Mouse (Mus musculus) intestine, embryonic 14.5 days (tissue): ENCODE data around the gene Pla2g10. TPM values are rescaled to one million over a fixed set of nuclear protein-coding genes. Genes with fewer than 3 reads are reported as not detected.
"Not testable (repeated sequence)": the region's sequence is repeated elsewhere in the genome, so short reads cannot be mapped to it uniquely, and the experiment has no call there.

Experiments
- ATAC-seq: fragments of 200-750 bp; cut with Nextera tagmentation; replicated peaks from 2 replicates; pipeline ENCODE4 v1.8.0; 2017; ENCODE audit warnings: low read depth, moderate number of reproducible peaks, moderate TSS enrichment, moderate library complexity; ENCODE audit not compliant: low FRiP score, low TSS enrichment
- DNase-seq: peaks from one replicate; pipeline ENCODE4 v3.0.0-alpha.2; 2018; ENCODE audit warnings: low spot score
- H3K27ac ChIP-seq: fragments of 300-500 bp; sonication (generic); 2 replicates; pipeline ENCODE4 v1.5.1; 2014; ENCODE audit warnings: low read depth, mild to moderate bottlenecking, control low read depth
- H3K27me3 ChIP-seq: fragments of 300-500 bp; sonication (generic); replicated peaks from 2 replicates; pipeline ENCODE4 v1.6.1; 2014; ENCODE audit warnings: low read length, control low read depth; ENCODE audit not compliant: control insufficient read depth, insufficient read depth
- H3K36me3 ChIP-seq: fragments of 300-500 bp; sonication (generic); 2 replicates; pipeline ENCODE4 v1.6.1; 2014; ENCODE audit warnings: low read length, control low read depth; ENCODE audit not compliant: control insufficient read depth, insufficient read depth
- H3K4me1 ChIP-seq: fragments of 300-500 bp; sonication (generic); replicated peaks from 2 replicates; pipeline ENCODE4 v1.6.1; 2014; ENCODE audit warnings: low read length, control low read depth, mixed read lengths; ENCODE audit not compliant: control insufficient read depth, insufficient read depth
- H3K4me2 ChIP-seq: fragments of 300-500 bp; sonication (generic); 2 replicates; pipeline ENCODE4 v1.6.1; 2014; ENCODE audit warnings: low read length
- H3K4me3 ChIP-seq: fragments of 300-500 bp; sonication (generic); 2 replicates; pipeline ENCODE4 v1.5.1; 2014; ENCODE audit warnings: low read depth, low read length, control low read depth, mixed read lengths
- H3K9ac ChIP-seq: fragments of 300-500 bp; sonication (generic); 2 replicates; pipeline ENCODE4 v1.6.1; 2014; ENCODE audit warnings: mild to moderate bottlenecking, low read length
- H3K9me3 ChIP-seq: fragments of 300-500 bp; sonication (generic); 2 replicates; pipeline ENCODE4 v1.6.1; 2016; ENCODE audit warnings: low read length, control low read depth; ENCODE audit not compliant: control insufficient read depth
- WGBS: fragments of 180-500 bp; shearing (Covaris S2); extraction: QIAGEN DNeasy Blood & Tissue Kit; methylation state at CpG from one replicate; pipeline ENCODE4 v1.1.7; 2014; 5-methylcytosine and 5-hydroxymethylcytosine counted together
- polyA plus RNA-seq: library from polyadenylated mRNA; unstranded; fragments of >200 nt; fragmentation: Nextera tagmentation; extraction: Ambion mirVana; gene quantifications from 2 replicates; pipeline ENCODE4 v1.2.1, GENCODE M21; 2014

The Pla2g10 gene
- polyA plus RNA-seq = 0.31 and 0.46 TPM in 2 replicates

DNA sequence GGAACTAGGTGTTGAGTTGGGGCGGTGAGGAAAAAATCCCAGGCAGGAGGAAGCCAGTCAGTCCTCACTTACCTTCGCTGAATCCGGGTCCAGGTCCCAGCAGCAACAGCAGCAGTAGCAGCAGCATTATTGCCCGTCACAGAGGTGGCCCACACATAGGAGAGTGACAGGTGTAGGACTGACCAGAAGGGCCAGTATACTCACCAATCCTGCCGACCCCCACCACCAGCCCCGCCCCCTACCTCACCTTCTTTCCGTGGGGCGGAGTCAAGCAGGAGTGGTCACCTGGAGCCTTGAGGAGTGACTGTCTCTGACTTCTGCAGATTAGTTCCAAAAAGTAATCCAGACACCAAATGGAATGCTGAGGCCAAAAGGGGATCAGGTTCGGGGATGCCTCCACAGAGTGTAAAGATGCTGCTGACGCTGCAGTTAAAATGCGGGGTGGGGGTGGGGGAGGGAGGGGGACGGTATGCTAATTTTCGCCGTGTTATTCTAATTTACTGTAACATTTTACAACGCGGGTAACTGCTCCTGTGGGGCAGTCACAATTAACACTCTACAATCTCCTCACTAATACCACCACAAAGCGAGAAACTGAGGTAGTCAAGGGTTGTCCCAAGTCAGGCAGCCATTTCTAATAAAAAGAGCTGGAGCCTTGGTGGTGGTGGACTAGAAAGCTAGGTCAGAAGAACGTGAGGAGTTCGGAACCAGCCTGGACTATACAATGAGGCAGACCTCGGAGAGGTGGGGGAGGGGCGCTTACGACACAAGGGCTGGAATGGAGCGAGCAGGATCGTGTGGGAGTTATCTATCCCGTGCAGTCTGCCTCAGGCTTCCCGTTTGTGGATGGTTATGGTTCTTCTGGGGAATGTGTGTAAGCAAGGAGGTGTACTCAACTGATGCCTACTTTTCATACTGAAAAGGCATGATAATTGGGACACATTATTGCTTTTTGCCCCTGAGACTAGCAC is at the start of gene Pla2g10:
Pla2g10 (minus strand) TSS at position 699 of the 971 bp plus-strand sequence.
- Histone ChIP-seq H3K27ac (no peak within 1 kb of the TSS), H3K4me1 (no peaks in the 10 kb centered on the region), H3K27me3 (no peaks in the 10 kb centered on the region), H3K4me3 (peak within 1 kb of the TSS; percentile 19; the same call in 1 of the 2 replicates), H3K36me3 (no peaks in the 10 kb centered on the region), H3K4me2 (peak within 1 kb of the TSS; percentile 36), H3K9ac (no peak within 1 kb of the TSS), H3K9me3 (no peaks in the 10 kb centered on the region)
- DNase-seq (no peak), ATAC-seq (no peak)
- WGBS = 8% methylated on average over 26 of the region's 26 CpGs

DNA sequence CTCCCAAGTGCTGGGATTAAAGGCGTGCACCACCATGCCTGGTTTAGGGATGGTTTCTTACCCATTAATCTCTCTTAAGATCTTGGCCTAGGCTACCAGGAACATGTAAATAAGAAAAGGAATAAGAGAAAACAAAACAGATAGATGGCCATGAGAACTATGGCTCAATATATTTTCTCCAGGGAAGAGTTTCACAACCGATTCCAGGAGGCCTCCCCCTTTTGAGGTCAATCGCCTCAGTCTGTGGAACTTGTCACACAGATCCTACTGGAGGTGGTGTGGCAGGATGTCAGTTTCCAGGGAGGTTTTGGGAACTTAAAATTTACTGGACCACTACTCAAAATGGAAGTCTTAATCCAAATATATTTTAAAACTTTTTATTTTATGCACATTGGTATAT is 43.9 kb upstream of the Pla2g10 start:
- DNase-seq, H3K27me3 ChIP-seq, H3K36me3 ChIP-seq, H3K4me3 ChIP-seq, H3K4me2 ChIP-seq, H3K27ac ChIP-seq, H3K4me1 ChIP-seq, H3K9me3 ChIP-seq, ATAC-seq, H3K9ac ChIP-seq: not testable (repeated sequence)
- WGBS = 85% methylated on average over 3 of the region's 3 CpGs

DNA sequence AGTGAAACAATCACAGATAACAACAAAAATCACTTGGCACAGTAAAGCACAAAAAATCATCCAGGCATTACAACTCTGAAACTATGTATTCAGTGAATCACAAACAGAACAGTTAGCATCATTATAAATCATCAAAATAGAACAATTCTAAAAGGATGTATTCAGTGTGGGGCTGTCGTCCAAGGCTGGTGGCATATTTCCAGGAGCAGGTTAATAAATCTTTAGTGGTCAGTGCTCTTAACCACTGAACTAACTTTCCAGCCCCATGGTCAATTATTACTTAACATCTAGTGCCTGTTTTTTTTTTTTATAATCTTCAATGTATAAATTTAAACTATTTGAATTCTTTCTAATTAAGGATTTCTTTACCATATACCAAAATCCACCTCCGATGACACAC is 43.2 kb upstream of the Pla2g10 start:
- H3K9ac ChIP-seq, H3K4me3 ChIP-seq, H3K4me2 ChIP-seq, H3K4me1 ChIP-seq, ATAC-seq, H3K27ac ChIP-seq, H3K9me3 ChIP-seq, H3K36me3 ChIP-seq, DNase-seq, H3K27me3 ChIP-seq: not testable (repeated sequence)
- WGBS = 76% methylated on average over 2 of the region's 2 CpGs

DNA sequence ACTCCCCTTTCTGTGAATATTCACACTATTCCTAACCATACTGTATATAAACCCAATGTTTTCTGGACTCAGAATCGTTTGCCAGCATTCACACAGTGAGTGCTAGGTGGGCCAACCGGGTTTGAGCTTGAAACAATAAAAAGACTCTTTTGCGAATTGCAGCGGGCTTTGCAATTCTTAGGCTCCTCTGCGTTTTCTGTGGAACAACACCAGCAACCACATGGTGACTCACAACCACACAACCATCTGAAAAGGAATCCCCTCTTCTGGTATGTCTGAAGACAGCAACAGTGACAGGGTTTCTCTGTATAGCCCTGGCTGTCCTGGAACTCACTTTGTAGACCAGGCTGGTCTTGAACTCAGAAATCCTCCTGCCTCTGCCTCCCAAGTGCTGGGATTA is 41.3 kb upstream of the Pla2g10 start:
- not testable (repeated sequence) for H3K4me2 ChIP-seq, H3K27ac ChIP-seq, H3K9ac ChIP-seq, H3K9me3 ChIP-seq, ATAC-seq, H3K36me3 ChIP-seq, H3K4me3 ChIP-seq, H3K27me3 ChIP-seq, DNase-seq, H3K4me1 ChIP-seq
- 80% methylated on average over 5 of the region's 5 CpGs for WGBS

DNA sequence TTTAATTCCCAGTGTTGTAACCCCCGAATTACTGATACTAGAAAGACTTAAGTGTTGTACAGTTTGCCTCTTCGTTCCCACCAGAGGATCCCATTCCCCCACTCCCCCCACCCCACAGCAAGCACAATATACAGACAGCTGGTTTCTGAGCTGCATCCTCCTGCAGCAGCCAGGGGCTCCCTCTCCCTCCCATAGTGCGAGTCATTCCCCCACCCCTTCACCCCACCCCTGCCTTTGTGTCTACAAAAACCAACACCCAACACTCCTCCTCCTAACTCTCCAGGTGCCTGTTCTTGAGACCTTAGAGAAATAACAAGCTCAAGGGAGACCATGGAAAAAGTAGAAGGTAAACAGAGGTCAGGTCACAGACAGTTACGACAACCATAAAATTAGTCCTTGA is 40.8 kb upstream of the Pla2g10 start:
- not testable (repeated sequence) for H3K9ac ChIP-seq, DNase-seq, H3K36me3 ChIP-seq, H3K4me2 ChIP-seq, H3K9me3 ChIP-seq, H3K27ac ChIP-seq, H3K27me3 ChIP-seq, H3K4me3 ChIP-seq, H3K4me1 ChIP-seq, ATAC-seq
- WGBS = 59% methylated on average over 4 of the region's 4 CpGs

DNA sequence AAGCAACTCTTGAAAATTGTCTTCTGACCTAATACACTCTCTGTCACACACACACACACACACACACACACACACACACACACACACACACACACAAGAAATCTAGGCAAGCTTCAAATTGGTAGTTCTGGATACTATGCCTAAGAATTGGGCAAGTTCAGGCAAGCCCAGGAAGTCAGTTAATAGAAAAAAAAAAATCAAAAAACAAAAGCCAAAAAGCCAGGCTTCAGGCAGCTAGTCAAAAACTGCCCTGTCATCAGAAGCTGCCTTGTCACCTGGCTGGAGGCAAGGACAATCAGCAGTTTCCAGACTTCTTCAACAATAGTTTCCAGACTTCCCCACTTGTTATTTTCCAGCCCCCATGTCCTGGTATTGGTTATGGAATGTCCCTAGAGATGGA is 35.6 kb upstream of the Pla2g10 start:
- no peaks in the 10 kb centered on the region for H3K27me3 ChIP-seq
- H3K4me3 ChIP-seq = no peak overlapping the region
- ATAC-seq (no peak), DNase-seq (no peak)
- no peak overlapping the region for H3K27ac ChIP-seq
- H3K9ac ChIP-seq = no peak overlapping the region
- H3K4me1 ChIP-seq = no peaks in the 10 kb centered on the region
- H3K9me3 ChIP-seq = no peaks in the 10 kb centered on the region
- no peaks in the 10 kb centered on the region for H3K36me3 ChIP-seq
- H3K4me2 ChIP-seq = no peak overlapping the region

DNA sequence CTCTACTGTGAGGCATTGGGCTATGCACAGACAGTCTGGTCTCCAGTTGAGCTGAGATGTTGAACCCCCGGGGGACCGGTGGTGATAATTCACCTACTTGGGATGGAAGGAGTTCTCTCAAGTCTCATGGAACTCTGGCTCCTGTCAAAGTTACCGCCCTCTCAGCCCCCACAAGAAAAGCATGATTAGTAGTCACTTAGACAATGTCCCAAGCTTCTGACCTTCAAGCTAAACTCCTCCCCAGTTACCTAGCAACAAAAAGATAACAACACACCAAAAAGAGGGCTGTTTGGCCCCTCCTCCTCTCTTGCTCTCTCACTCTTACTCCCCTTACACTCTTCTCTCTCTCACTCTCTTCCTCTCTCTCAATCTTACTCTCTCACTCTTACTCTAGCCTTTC is 33.7 kb upstream of the Pla2g10 start:
- Histone ChIP-seq H3K4me2 (no peak overlapping the region), H3K9ac (no peak overlapping the region), H3K4me1 (no peaks in the 10 kb centered on the region), H3K4me3 (no peak overlapping the region), H3K9me3 (no peaks in the 10 kb centered on the region), H3K27me3 (no peaks in the 10 kb centered on the region), H3K27ac (no peak overlapping the region), H3K36me3 (no peaks in the 10 kb centered on the region)
- 64% methylated on average over 3 of the region's 3 CpGs for WGBS
- DNase-seq (no peak), ATAC-seq (no peak)

DNA sequence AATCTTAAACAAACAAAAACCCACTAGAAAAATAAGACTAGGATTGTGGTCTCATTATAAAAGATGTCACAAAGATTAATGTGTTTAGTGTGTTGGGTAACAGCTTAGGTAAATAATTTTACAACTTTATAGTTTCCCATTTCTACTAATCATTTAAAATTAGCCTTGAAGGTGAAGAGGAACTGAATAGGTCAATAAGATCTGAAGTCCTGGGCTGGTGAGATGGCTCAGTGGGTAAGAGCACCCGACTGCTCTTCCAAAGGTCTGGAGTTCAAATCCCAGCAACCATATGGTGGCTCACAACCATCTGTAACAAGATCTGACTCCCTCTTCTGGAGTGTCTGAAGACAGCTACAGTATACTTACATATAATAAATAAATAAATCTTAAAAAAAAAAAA is 32.0 kb upstream of the Pla2g10 start:
- H3K4me2 ChIP-seq, H3K36me3 ChIP-seq, DNase-seq, H3K9me3 ChIP-seq, ATAC-seq, H3K27me3 ChIP-seq, H3K27ac ChIP-seq, H3K4me1 ChIP-seq, H3K4me3 ChIP-seq, H3K9ac ChIP-seq: not testable (repeated sequence)
- 82% methylated on average over 1 of the region's 1 CpGs for WGBS

DNA sequence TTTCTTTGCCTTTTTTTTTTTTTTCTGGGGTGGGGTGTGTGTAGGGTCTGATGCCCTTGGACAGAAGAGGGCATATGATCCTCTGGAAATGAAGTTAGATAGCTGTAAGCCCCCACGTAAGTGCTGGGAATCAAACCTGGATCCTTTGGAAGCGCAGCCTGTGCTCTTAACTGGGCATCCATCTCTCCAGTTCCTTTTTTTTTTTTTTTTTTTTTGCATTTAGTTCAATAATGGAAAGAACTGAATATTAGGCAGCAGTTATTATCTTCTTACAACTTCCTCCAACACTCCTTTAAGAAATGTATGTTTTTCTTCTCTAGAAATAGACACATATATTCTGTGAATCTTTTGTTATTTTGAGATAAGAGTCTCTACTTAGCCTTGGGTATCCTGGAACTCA is 27.0 kb upstream of the Pla2g10 start:
- no peak overlapping the region for H3K27ac ChIP-seq
- no peak for ATAC-seq

More for the DNA sequence above, 27.0 kb upstream of the Pla2g10 start:
- DNase-seq = no peak
- Histone ChIP-seq H3K4me3 (no peak overlapping the region), H3K9ac (no peak overlapping the region), H3K4me2 (no peak overlapping the region), H3K9me3 (no peaks in the 10 kb centered on the region), H3K36me3 (no peaks in the 10 kb centered on the region), H3K4me1 (no peaks in the 10 kb centered on the region), H3K27me3 (no peaks in the 10 kb centered on the region)
- 93% methylated on average over 2 of the region's 2 CpGs for WGBS
